Mouse (Mus musculus): Measurements from ENCODE around the gene Tbx15.

- TF ChIP-seq CTCF (IDR thresholded peaks at IDR 0.05; ENCODE audit: low read depth, low read length) (no peak), GATA1 (IDR thresholded peaks at IDR 0.05; ENCODE audit: borderline replicate concordance, low read length) (no peak), GATA2 (IDR thresholded peaks at IDR 0.05; ENCODE audit: borderline replicate concordance, low read depth, low read length) (no peak), TAL1 (conservative IDR thresholded peaks at IDR 0.05; ENCODE audit: low read depth, low read length) (no peak)
Measured at GRCm38 (mm10) chr3:99251271-99252165, 11.3 kb downstream of the Tbx15 start.

All from G1E (cell line).